10 mouse cellular contexts compared by ENCODE assay signal in the genomic region with DNA sequence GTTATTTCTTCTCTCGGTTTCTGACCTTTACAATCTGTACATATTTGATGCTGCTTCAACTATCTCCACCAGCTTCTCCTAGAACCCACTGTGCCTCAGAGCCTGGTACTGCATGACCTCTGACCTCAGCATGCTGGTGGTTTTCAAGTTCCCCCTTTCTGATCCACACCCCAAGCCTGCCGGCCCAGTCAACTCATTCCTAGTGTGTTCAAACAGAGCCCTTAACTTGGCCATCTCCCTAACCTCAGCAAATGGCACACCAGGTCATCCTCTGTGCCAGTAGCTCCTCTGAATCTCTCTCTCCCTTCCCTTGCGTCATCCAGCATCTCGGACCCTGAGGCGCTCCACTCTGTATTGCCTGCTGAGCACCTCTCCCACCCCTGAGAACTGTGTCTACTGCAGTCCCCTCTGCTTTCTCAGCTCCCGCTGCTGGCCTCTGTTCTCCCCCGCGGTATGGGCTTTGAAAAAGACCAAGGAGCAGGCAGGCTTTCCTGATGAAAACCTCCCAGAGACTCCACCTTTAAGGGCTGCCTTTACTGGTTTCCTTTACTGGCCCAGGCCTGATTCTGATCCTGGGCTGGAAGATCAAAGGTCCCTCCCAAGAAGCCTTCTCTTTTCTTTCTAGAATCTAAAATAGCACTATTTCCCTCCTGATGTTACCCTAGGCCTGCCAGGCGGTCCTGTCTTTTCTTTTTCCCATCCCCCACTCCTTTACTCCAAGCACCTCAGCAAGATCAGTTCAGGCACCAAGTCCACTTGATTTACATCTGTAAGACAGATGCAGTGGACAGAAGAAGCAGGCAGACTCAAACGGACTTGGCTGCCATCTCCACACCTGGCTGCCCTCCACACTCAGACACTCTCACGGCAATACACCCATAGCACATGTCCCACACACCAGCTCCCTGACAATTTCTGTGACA. TPM values are rescaled to one million over a fixed set of nuclear protein-coding genes. Genes with fewer than 3 reads are reported as not detected.
DNase-seq lines count a peak whose midpoint lies in the region; ATAC-seq lines count a peak whose summit lies in the region.
"Had no signal": no experiment of that assay in that cellular context is flagged by ENCODE, and none has a peak within 500 bp of the region (broad histone marks: within the 10 kb centered on the region; RNA-seq: fewer than 3 reads in every experiment).

No protein-coding gene starts in this region.

- 0 out of 2 replicates have a peak, but pooled peaks cover 6% of the 10 kb centered on the region for H3K27me3 ChIP-seq in forebrain, embryonic 13.5 days
- 0 out of 2 replicates have a peak, but pooled peaks cover 3% of the 10 kb centered on the region for H3K27me3 ChIP-seq in forebrain, embryonic 12.5 days
- no peaks in the 10 kb centered on the region for H3K27me3 ChIP-seq in hindbrain, embryonic 11.5 days (ENCODE audit: control insufficient read depth, insufficient read depth, low read length)
- H3K27me3 ChIP-seq in liver, embryonic 12.5 days (replicated peaks) = peaks cover 12% of the 10 kb centered on the region

- peaks cover 30% of the 10 kb centered on the region for H3K4me1 ChIP-seq in forebrain, embryonic 13.5 days
- peaks cover 23% of the 10 kb centered on the region for H3K4me1 ChIP-seq in forebrain, embryonic 12.5 days
- peaks cover 8% of the 10 kb centered on the region for H3K4me1 ChIP-seq in hindbrain, embryonic 11.5 days (replicated peaks; ENCODE audit: control insufficient read depth, insufficient read depth, low read length)
- H3K4me1 ChIP-seq in liver, embryonic 12.5 days = peaks cover 55% of the 10 kb centered on the region

- H3K36me3 ChIP-seq in forebrain, embryonic 13.5 days (ENCODE audit: poor library complexity, severe bottlenecking) = no peaks in the 10 kb centered on the region
- H3K36me3 ChIP-seq in forebrain, embryonic 12.5 days (replicated peaks) = no peaks in the 10 kb centered on the region
- no peaks in the 10 kb centered on the region for H3K36me3 ChIP-seq in hindbrain, embryonic 11.5 days (ENCODE audit: control insufficient read depth, insufficient read depth, low read length)
- no peaks in the 10 kb centered on the region for H3K36me3 ChIP-seq in liver, embryonic 12.5 days

- peak overlapping the region; percentile 17 for H3K9ac ChIP-seq in forebrain, embryonic 13.5 days
- no peak overlapping the region for H3K9ac ChIP-seq in forebrain, embryonic 12.5 days
- H3K9ac ChIP-seq in hindbrain, embryonic 11.5 days (ENCODE audit: low read depth, low read length) = peak overlapping the region; percentile 21; the same call in 1 of the 2 replicates
- no peak overlapping the region for H3K9ac ChIP-seq in liver, embryonic 12.5 days
- H3K9ac ChIP-seq: liver, embryonic 14.5 days had no signal

- peak overlapping the region; percentile 20; the same call in 1 of the 2 replicates for H3K4me2 ChIP-seq in forebrain, embryonic 13.5 days
- no peak overlapping the region for H3K4me2 ChIP-seq in forebrain, embryonic 12.5 days
- no peak overlapping the region for H3K4me2 ChIP-seq in hindbrain, embryonic 11.5 days (replicated peaks; ENCODE audit: low read depth, low read length)
- H3K4me2 ChIP-seq in liver, embryonic 12.5 days = no peak overlapping the region

- 32% methylated on average over 11 of the region's 11 CpGs for WGBS in forebrain, embryonic 13.5 days
- WGBS in forebrain, embryonic 12.5 days = 26% methylated on average over 11 of the region's 11 CpGs
- WGBS in hindbrain, embryonic 11.5 days = 20% methylated on average over 11 of the region's 11 CpGs
- 48% methylated on average over 11 of the region's 11 CpGs for WGBS in liver, embryonic 12.5 days (ENCODE audit: insufficient replicate concordance)

- intact Hi-C loops in left cerebral cortex, postnatal 4 days (cut with DNase I) = loop anchor here (5.0 kb wide), 1 partner anchor 89 kb away; no protein-coding TSS in a partner anchor

- no peaks in the 10 kb centered on the region for H3K9me3 ChIP-seq in forebrain, embryonic 13.5 days (replicated peaks)
- no peaks in the 10 kb centered on the region for H3K9me3 ChIP-seq in forebrain, embryonic 12.5 days
- no peaks in the 10 kb centered on the region for H3K9me3 ChIP-seq in hindbrain, embryonic 11.5 days (ENCODE audit: control insufficient read depth, low read length)
- no peaks in the 10 kb centered on the region for H3K9me3 ChIP-seq in liver, embryonic 12.5 days (replicated peaks)

- ATAC-seq in forebrain, embryonic 13.5 days = no peak
- ATAC-seq in forebrain, embryonic 12.5 days (ENCODE audit: low FRiP score) = no peak
- no peak for ATAC-seq in hindbrain, embryonic 11.5 days (ENCODE audit: low FRiP score)
- ATAC-seq in megakaryocyte, adult 5-6 weeks (ENCODE audit: poor library complexity, severe bottlenecking) = peak; percentile 56
- no peak for ATAC-seq in liver, embryonic 12.5 days
- ATAC-seq: forebrain, embryonic 14.5 days had no signal

- DNase-seq in 416B (ENCODE audit: low read depth) = peak; percentile 57
- no peak for DNase-seq in hindbrain, embryonic 11.5 days (ENCODE audit: low spot score)
- DNase-seq in left cerebral cortex, postnatal 4 days = no peak
- DNase-seq in lung, postnatal 25 days (ENCODE audit: low spot score) = no peak

- no peak overlapping the region for H3K4me3 ChIP-seq in forebrain, embryonic 13.5 days
- H3K4me3 ChIP-seq in forebrain, embryonic 12.5 days (replicated peaks) = no peak overlapping the region
- H3K4me3 ChIP-seq in hindbrain, embryonic 11.5 days (ENCODE audit: low read depth, low read length) = no peak overlapping the region
- H3K4me3 ChIP-seq in liver, embryonic 12.5 days = no peak overlapping the region

- no peak overlapping the region for H3K27ac ChIP-seq in forebrain, embryonic 13.5 days
- no peak overlapping the region for H3K27ac ChIP-seq in forebrain, embryonic 12.5 days
- H3K27ac ChIP-seq in hindbrain, embryonic 11.5 days (ENCODE audit: low read depth, low read length) = no peak overlapping the region
- no peak overlapping the region for H3K27ac ChIP-seq in liver, embryonic 12.5 days
- H3K27ac ChIP-seq: liver, embryonic 14.5 days had no signal

RNA-seq across cellular contexts. Expression of gene Zfp704, which starts 3.8 kb away (rescaled TPM):
- 10.6 and 10.9 TPM in 2 replicates for polyA plus RNA-seq in forebrain, embryonic 13.5 days (2015; fragmentation: Nextera tagmentation; extraction: Ambion mirVana)
- 9.2 and 10.0 TPM in 2 replicates for polyA plus RNA-seq in forebrain, embryonic 12.5 days (2016; fragmentation: Nextera tagmentation; extraction: Ambion mirVana)
- 5.9 and 7.9 TPM in 2 replicates for polyA plus RNA-seq in hindbrain, embryonic 11.5 days (2014; fragmentation: Nextera tagmentation; extraction: Ambion mirVana)
- 5.4 and 6.6 TPM in 2 replicates for total RNA-seq in megakaryocyte, adult 5-6 weeks (2015)
- 5.1 and 7.4 TPM in 2 replicates for total RNA-seq in megakaryocyte, adult 5-6 weeks (2017)
- 10 to 100 TPM; 90.2 to 96.4 TPM for total RNA-seq in left cerebral cortex, postnatal 4 days (2021)
- polyA plus RNA-seq in liver, embryonic 12.5 days (2016; fragmentation: Nextera tagmentation; extraction: Ambion mirVana) = 1.8 and 2.2 TPM in 2 replicates

Comparison
In these comparisons a context has a peak if more than half of its experiments do, and no peak if none do; other contexts are left out.
1. H3K9ac ChIP-seq: peak in forebrain, embryonic 13.5 days (single experiment) and hindbrain, embryonic 11.5 days (single experiment); none in forebrain, embryonic 12.5 days (single experiment) and liver, embryonic 12.5 days (single experiment).